Mouse (Mus musculus) lung, adult 2 months (tissue): ENCODE data around the gene Sh3gl3. TPM values are rescaled to one million over a fixed set of nuclear protein-coding genes. Genes with fewer than 3 reads are reported as not detected.
"Not testable (repeated sequence)": the region's sequence is repeated elsewhere in the genome, so short reads cannot be mapped to it uniquely, and the experiment has no call there.

Experiments
- DNase-seq: peaks from one replicate; pipeline ENCODE4 v3.0.0; 2022
- H3K4me1 ChIP-seq: fragments of 200-500 bp; 2 replicates; pipeline ENCODE4 v1.6.1; 2011; ENCODE audit warnings: low read length; ENCODE audit not compliant: control insufficient read depth, insufficient read depth
- H3K4me3 ChIP-seq: fragments of 200-500 bp; replicated peaks from 2 replicates; pipeline ENCODE3; 2011; ENCODE audit warnings: low read depth, mild to moderate bottlenecking, control low read depth, low read length; ENCODE audit errors: extremely low read depth
- CTCF ChIP-seq: fragments of 200-500 bp; IDR thresholded peaks from 2 replicates; pipeline ENCODE4 v1.5.1; 2011; ENCODE audit warnings: mild to moderate bottlenecking, low read length, control low read depth; ENCODE audit not compliant: insufficient read depth
- POLR2A ChIP-seq: fragments of 200-500 bp; IDR thresholded peaks from 2 replicates; pipeline ENCODE4 v1.6.1; 2011; ENCODE audit warnings: low read depth, mild to moderate bottlenecking, control low read depth, low read length, borderline replicate concordance; ENCODE audit errors: extremely low read depth
- WGBS: fragments of 180-500 bp; shearing (Covaris S2); methylation state at CpG from one replicate; pipeline ENCODE4 v1.1.7; 2018; 5-methylcytosine and 5-hydroxymethylcytosine counted together
- polyA plus RNA-seq: library from polyadenylated mRNA; depleted of rRNA; stranded (reverse); fragments of >200 nt; gene quantifications from 2 replicates; pipeline ENCODE4 v1.2.3, GENCODE M21; 2012

The Sh3gl3 gene
- polyA plus RNA-seq, 1 experiment = 0.73 TPM

DNA sequence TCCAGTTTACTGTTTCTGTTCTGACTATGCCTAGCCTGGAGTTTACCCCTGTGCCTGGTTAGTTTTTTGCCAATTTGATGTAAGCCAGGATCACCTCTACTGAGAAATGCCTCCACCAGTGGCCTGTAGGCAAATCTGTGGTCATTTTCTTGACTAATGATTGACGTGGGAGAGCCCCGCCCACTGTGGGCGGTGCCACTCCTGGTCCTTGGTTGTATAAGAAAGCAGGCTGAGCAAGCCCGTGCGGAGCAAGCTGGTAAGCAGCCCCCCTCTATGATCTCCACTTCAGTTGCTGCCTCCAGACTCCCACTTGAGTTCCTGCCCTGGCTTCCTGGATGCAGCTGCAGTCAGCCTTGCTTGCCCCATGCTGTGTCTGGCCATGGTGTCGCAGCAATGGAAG is 83.3 kb downstream of the Sh3gl3 start:
- no peak for TF ChIP-seq POLR2A
- TF ChIP-seq CTCF = no peak
- DNase-seq = no peak
- Histone ChIP-seq H3K4me3 (no peak overlapping the region), H3K4me1 (no peaks in the 10 kb centered on the region)
- 66% methylated on average over 6 of the region's 6 CpGs for WGBS

DNA sequence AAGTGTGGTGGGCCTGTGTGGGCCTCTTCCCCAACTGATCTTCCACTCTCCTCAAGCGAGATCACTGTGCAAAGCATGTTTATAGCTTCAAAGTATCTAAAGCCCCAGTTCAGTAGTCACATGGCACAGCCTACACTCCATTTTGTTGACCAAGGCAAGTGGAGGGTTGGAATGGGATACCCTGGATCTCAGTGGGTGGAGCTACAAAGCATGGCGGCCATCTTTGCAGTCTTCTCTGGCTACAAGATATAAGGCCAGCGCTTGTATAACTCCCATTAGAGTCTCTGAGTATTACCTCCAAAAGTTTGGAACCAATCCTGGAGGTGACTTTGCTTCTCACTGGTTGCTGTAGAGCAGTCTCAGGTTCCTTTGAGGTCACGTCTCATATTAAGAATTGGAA is 83.9 kb downstream of the Sh3gl3 start:
- DNase-seq = no peak
- TF ChIP-seq POLR2A (no peak), CTCF (no peak)
- Histone ChIP-seq H3K4me1 (no peaks in the 10 kb centered on the region), H3K4me3 (no peak overlapping the region)
- 87% methylated on average over 4 of the region's 4 CpGs for WGBS

DNA sequence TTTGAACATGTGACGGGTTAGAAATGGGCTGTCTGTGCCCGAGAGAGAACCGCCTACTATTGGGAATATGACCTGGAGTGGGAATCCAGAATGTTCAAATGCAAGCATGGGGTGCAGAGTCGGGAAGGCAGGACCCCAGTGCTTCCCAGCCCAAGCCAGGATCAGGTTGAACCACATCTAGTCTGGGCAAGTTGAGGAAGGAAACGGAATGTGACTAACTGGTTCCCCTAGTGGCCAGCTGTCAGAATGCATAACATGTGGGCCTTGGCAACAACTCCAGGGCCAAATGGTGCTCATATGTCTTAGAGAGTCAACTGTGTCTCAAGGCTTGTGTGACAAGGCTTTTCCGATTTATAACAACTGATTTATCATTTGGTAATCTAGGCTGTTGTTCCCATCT is 86.6 kb downstream of the Sh3gl3 start:
- Histone ChIP-seq H3K4me1 (no peaks in the 10 kb centered on the region), H3K4me3 (no peak overlapping the region)
- WGBS = 73% methylated on average over 6 of the region's 6 CpGs
- DNase-seq = peak; percentile 39
- TF ChIP-seq CTCF (peak; percentile 65), POLR2A (no peak)

DNA sequence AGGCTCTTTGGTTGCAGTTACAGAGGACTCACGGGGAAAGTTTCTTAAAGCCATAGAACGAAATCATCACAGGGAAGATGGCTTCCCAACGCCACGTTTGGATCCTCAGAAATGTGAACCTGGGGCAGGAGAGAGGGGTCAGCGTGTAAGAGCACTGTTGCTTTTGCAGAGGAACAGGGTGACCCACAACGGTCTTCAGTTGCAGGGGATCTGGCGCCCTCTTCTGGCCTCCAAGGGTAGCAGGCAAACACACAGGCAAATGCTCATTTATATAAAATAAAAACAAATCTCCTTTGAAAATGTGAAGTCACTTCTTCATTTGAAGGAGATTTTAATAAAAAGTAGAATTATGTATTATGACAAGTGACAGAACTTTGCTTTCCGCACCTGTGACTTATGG is 89.5 kb downstream of the Sh3gl3 start:
- TF ChIP-seq CTCF (peak; percentile 89), POLR2A (no peak)
- Histone ChIP-seq H3K4me3 (no peak overlapping the region), H3K4me1 (no peaks in the 10 kb centered on the region)
- DNase-seq = peak; percentile 42
- WGBS = 27% methylated on average over 8 of the region's 8 CpGs

DNA sequence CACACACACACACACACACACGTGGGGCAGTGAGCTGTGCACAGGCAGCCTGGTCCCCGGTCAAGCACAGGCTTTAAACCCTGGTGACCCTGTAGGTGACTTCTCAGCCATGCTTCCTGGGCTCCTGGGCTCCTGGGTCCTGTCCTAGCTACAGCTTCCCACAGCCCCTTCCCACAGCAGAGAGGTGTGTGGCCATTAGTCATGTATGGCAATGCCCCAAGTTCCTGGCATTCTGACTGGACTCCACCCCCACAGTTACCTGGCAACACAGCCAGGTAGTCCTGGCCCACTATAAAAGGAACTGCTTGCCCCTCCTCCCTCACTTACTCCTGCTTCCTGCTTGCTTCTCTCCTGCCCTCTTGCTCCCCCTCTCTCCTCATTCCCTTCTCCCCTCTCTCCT is 90.5 kb downstream of the Sh3gl3 start:
- TF ChIP-seq POLR2A (peak; percentile 27; the same call in 1 of the 2 replicates), CTCF (no peak)
- 60% methylated on average over 2 of the region's 2 CpGs for WGBS
- no peak overlapping the region for H3K4me3 ChIP-seq
- no peaks in the 10 kb centered on the region for H3K4me1 ChIP-seq
- peak; percentile 43 for DNase-seq

DNA sequence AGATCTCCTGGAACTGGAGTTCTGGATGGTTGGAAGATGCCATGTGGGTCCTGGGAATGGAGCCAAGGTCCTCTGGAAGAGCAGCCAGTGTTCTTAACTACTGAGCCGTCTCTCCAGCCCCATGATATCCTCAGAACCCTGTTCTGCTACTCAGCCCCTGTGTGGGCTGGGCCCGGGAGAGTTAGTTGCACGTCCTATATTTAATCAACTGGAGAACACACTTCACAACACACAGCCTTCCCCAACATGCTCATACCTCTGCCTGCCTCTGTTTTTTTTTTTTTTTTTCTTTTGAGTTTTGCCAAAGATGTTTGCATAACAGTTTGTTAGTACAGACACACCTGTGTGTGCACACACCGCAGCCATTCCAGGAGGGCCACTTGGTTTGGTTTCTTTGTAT is 91.7 kb downstream of the Sh3gl3 start:
- H3K4me3 ChIP-seq = no peak overlapping the region
- DNase-seq = no peak

DNA sequence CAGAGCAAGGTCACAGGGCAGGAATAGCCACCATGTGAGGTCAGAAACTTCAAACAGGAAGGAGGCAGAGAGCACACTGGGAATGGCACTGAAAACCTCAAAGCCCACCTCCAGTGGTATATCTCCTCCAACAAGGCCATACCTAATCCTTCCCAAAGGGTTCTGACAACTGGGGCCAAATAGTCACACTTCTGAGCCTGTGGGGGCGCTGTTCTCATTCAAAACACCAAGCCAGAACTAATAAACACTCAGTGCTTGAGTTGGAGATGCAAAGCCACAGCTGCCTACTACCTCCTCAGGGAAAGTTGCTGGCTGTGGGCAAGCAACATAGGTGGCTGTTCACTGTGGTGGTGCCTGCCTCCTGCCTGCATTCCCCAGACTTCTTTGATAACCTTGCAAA is 96.3 kb downstream of the Sh3gl3 start:
- WGBS = 12% methylated on average over 1 of the region's 1 CpGs
- H3K4me1 ChIP-seq = no peaks in the 10 kb centered on the region
- TF ChIP-seq POLR2A (no peak), CTCF (no peak)

More for the DNA sequence above, 91.7 kb downstream of the Sh3gl3 start:
- TF ChIP-seq POLR2A (no peak), CTCF (no peak)
- no peaks in the 10 kb centered on the region for H3K4me1 ChIP-seq
- 54% methylated on average over 4 of the region's 4 CpGs for WGBS

DNA sequence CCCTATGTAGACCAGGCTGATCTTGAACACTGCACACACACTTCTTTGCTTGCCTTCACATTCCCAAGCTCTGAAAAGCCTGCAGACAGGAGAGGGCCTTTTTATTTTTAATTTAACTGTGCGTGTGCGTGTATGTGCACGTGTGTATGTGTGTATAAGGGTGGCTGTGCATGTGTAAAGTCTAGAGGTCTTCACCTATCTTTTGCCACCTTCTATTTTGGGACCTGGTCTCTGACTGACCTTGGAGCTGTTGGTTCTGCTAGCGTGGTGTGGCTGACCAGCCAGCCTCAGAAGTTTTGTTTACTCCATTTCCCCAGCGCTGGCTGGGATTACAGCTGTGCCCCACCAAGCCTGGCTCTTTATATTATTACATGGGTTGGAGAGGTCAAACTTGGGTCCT is 98.1 kb downstream of the Sh3gl3 start:
- no peak for DNase-seq
- Histone ChIP-seq H3K4me3 (no peak overlapping the region), H3K4me1 (no peaks in the 10 kb centered on the region)
- WGBS = 64% methylated on average over 5 of the region's 5 CpGs
- TF ChIP-seq POLR2A (no peak), CTCF (no peak)

More for the DNA sequence above, 96.3 kb downstream of the Sh3gl3 start:
- no peak for DNase-seq
- H3K4me3 ChIP-seq = no peak overlapping the region

DNA sequence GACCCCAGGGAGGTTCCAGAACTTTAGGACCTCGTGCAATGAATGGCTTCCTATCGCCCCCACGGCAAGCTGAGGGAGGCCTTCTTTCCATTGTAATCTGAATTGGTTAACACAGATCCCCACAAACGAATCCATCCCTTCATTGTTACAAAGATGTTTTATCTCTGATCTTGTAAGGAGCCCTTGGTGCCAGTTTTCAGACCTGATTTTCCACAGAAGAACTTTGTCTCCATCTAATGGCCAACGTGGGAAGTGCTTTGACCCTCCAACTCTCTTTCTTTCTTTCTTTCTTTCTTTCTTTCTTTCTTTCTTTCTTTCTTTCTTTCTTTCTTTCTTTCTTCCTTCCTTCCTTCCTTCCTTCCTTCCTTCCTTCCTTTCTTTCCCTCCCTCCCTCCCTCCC is 99.2 kb downstream of the Sh3gl3 start:
- not testable (repeated sequence) for DNase-seq, H3K4me1 ChIP-seq, H3K4me3 ChIP-seq
- TF ChIP-seq CTCF = peak; percentile 25; the same call in 1 of the 2 replicates
- 25% methylated on average over 5 of the region's 5 CpGs for WGBS

DNA sequence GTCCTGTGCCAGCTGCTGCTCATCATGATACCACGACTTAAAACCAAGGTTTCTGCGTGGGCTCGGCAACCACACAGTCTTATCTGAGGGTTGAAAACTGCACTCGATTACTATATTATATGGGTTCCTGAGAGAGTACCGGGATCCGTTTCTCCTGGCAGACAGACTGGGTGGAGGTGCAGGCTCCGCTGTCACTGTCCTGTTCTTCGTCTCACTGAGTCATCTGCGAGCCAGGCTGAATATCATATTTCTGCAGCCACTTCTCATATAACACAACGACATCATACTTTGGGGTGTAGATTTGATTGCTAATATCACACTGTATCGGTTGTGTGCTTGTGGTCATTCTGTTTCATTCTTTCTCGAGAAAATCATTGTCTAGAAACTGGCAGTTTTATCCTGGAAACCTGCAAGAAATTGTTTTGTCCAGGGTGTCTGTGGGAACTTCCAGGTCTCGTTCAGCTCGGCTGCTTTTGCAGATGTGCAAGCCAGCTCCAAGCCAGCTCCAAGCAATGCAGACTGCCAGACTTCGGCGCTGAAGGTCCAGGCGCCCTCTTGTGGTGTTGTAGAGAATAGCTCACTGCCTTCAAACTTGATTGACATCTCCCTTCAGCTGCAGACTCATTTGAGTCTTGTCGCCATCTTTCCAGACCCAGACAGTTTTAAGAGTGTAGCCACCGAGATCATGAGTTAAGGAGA is 100.5 kb downstream of the Sh3gl3 start:
- TF ChIP-seq POLR2A (no peak), CTCF (peak; percentile 78)
- DNase-seq = peak; percentile 26
- WGBS = 40% methylated on average over 19 of the region's 19 CpGs
- Histone ChIP-seq H3K4me1 (no peaks in the 10 kb centered on the region), H3K4me3 (no peak overlapping the region)
